Mouse (Mus musculus) stomach, embryonic 14.5 days (tissue): Measurements from ENCODE around the gene Uhrf1. TPM values are rescaled to one million over a fixed set of nuclear protein-coding genes. Genes with fewer than 3 reads are reported as not detected.

ENCODE experiments used
- ATAC-seq: fragments of 200-750 bp; cut with Nextera tagmentation; 2 replicates; pipeline ENCODE4 v1.8.0; 2017; ENCODE audit warnings: low read depth, moderate TSS enrichment; ENCODE audit not compliant: insufficient number of reproducible peaks, insufficient read depth, low FRiP score
- H3K27ac ChIP-seq: fragments of 300-500 bp; sonication (generic); 2 replicates; pipeline ENCODE4 v1.5.1; 2014; ENCODE audit warnings: mild to moderate bottlenecking, low read length, moderate library complexity, mixed read lengths
- H3K27me3 ChIP-seq: fragments of 300-500 bp; sonication (generic); 2 replicates; pipeline ENCODE4 v1.6.1; 2014; ENCODE audit warnings: low read length, control low read depth, mixed read lengths; ENCODE audit not compliant: control insufficient read depth, insufficient read depth
- H3K36me3 ChIP-seq: fragments of 300-500 bp; sonication (generic); 2 replicates; pipeline ENCODE4 v1.6.1; 2014; ENCODE audit warnings: mild to moderate bottlenecking, control low read depth, low read length, moderate library complexity, mixed read lengths; ENCODE audit not compliant: control insufficient read depth, insufficient read depth
- H3K4me1 ChIP-seq: fragments of 300-500 bp; sonication (generic); 2 replicates; pipeline ENCODE4 v1.6.1; 2014; ENCODE audit warnings: low read length, control low read depth, mixed read lengths; ENCODE audit not compliant: control insufficient read depth, insufficient read depth
- H3K4me2 ChIP-seq: fragments of 300-500 bp; sonication (generic); replicated peaks from 2 replicates; pipeline ENCODE4 v1.6.1; 2014; ENCODE audit warnings: low read depth, low read length, control low read depth
- H3K4me3 ChIP-seq: fragments of 300-500 bp; sonication (generic); 2 replicates; pipeline ENCODE4 v1.5.1; 2014; ENCODE audit warnings: low read depth, low read length, control low read depth
- H3K9ac ChIP-seq: fragments of 300-500 bp; sonication (generic); replicated peaks from 2 replicates; pipeline ENCODE4 v1.6.1; 2014; ENCODE audit warnings: low read depth, mild to moderate bottlenecking, control low read depth, low read length, moderate library complexity, mixed read lengths
- H3K9me3 ChIP-seq: fragments of 300-500 bp; sonication (generic); 2 replicates; pipeline ENCODE4 v1.6.1; 2016; ENCODE audit warnings: low read depth, low read length, control low read depth; ENCODE audit not compliant: control insufficient read depth
- WGBS: fragments of 180-500 bp; shearing (Covaris S2); extraction: QIAGEN DNeasy Blood & Tissue Kit; methylation state at CpG from one replicate; pipeline ENCODE4 v1.1.7; 2014; 5-methylcytosine and 5-hydroxymethylcytosine counted together
- polyA plus RNA-seq: library from polyadenylated mRNA; unstranded; fragments of >200 nt; fragmentation: Nextera tagmentation; extraction: Ambion mirVana; gene quantifications from 2 replicates; pipeline ENCODE4 v1.2.1, GENCODE M21; 2014

Uhrf1 gene
- polyA plus RNA-seq, 1 experiment from 2014 or later = 85.2 TPM

DNA sequence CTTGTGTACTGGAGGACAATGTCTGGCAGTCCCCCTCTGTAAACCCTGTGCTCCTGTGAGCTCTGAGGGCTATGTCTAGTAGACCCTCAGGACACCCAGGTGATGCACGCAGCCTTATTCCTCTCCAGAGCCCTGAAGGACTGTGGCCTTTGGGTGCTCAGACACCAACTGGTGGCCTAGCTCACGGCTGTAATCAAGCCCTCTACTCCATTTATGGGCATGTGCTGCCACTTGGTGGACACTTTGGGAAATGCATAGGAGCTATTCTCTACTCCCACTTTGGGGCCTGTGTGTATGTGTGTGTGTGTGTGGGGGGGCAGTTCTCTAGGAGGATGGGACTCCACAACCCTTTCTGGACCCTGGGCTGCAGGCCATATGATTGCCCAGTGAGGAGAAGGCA is 47.6 kb downstream of the Uhrf1 start:
- Histone ChIP-seq H3K27me3 (no peaks in the 10 kb centered on the region), H3K9me3 (no peaks in the 10 kb centered on the region), H3K4me2 (no peak overlapping the region), H3K36me3 (peaks cover 29% of the 10 kb centered on the region), H3K9ac (no peak overlapping the region), H3K4me1 (no peaks in the 10 kb centered on the region), H3K27ac (no peak overlapping the region), H3K4me3 (no peak overlapping the region)
- peak; percentile 61; the same call in 1 of the 2 replicates for ATAC-seq
- 35% methylated on average over 2 of the region's 2 CpGs for WGBS

DNA sequence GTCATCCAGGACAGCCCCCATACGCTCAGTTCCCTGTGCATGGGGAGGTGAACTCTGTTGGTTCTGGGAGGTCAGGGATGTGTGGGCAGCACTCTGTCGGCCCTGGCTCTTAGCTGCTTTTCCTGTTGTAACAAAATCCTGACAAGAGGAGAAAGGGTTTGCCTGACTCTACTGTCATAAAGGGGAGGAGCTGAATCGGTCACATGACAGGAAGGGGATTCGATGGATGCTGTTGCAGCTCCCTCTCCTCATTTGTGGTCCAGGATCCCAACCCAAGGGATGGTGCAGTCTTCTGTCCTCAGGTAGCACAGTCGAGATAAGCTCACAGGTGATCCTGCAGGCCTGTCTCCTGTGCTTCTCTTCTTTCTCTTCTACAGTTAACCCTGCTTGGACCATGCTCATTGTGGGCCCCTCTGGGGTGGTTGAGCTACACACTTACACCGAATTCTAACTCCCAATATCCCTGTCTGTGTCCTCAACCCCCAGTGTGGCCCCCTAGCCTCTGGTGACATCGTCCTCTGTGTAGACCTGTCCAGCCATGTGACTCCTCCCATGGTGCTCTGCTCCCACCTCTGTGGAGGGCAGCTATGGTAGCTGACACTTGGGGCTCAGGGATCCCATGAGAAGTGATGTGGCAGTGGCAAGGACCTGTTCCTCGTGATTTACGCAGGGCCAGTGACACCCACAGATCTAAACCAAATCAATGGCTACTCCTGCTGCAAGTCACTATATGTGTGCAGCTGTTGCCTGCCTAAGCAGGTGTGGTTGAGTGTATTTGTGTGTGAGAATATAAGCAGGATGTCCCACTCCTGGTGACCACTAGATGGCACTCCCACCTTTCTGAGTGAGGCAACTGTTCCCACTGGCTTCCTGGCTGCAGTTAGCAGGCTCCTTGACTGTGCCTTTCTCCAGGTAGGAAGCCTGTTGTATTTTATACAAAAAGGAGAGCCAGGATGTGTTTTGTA is 54.1 kb downstream of the Uhrf1 start:
- H3K4me1 ChIP-seq = no peaks in the 10 kb centered on the region
- H3K27ac ChIP-seq = no peak overlapping the region
- H3K36me3 ChIP-seq = peaks cover 53% of the 10 kb centered on the region
- H3K9ac ChIP-seq = no peak overlapping the region
- H3K9me3 ChIP-seq = no peaks in the 10 kb centered on the region
- ATAC-seq = peak; percentile 64; the same call in 1 of the 2 replicates
- no peak overlapping the region for H3K4me3 ChIP-seq
- H3K4me2 ChIP-seq = no peak overlapping the region
- H3K27me3 ChIP-seq = no peaks in the 10 kb centered on the region
- 66% methylated on average over 9 of the region's 9 CpGs for WGBS

DNA sequence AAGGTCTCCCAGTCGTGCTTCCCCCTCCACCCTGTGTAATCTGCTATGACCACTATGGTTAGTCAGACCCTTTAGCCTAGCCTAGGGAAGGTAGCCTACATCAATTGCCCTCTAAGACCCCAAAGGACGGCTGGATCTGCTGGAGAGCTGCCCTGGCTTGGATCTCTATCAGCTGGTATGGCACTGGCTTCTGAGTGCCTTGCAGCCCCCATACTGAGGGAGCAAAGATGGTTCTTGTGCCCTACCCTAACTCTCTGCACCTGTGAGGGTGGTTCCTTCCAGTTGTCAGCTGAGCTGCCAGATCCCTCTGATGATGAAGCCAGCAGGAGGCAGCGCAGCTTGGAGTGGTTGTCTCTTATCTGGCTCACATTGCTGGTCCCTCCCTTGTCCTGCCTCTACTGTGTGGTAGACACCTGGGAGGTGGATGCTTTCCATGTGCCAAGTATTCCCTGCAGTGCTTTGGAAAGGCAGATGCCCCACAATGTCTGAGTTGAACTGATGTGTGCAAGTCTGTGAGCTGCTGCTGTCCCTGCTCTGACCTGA is 56.1 kb downstream of the Uhrf1 start:
- 85% methylated on average over 3 of the region's 3 CpGs for WGBS
- Histone ChIP-seq H3K4me3 (no peak overlapping the region), H3K4me2 (no peak overlapping the region), H3K9ac (no peak overlapping the region), H3K9me3 (no peaks in the 10 kb centered on the region), H3K27me3 (no peaks in the 10 kb centered on the region), H3K4me1 (no peaks in the 10 kb centered on the region), H3K27ac (no peak overlapping the region), H3K36me3 (peaks cover 40% of the 10 kb centered on the region)
- ATAC-seq = no peak

DNA sequence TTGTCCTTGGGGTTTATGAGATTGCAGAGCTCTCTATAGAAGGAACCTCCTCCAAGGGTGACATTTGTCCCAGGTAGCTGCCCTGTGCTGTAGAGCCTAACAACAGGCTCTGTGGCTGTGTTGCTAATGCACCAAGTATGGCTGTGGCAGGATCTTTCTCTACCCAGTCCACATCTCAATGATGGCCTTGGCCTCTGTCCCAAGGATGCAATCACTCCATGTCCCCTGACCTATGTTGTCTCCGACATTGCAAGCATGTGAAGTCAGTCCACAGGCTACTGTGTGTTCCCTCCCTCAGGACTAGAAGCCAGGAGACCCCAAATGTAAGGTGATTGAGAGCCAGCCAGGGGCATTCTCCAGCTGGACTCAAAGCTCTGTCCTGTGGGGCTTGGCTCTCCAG is 56.7 kb downstream of the Uhrf1 start:
- Histone ChIP-seq H3K4me2 (no peak overlapping the region), H3K4me1 (no peaks in the 10 kb centered on the region), H3K36me3 (peaks cover 34% of the 10 kb centered on the region), H3K27ac (no peak overlapping the region), H3K27me3 (no peaks in the 10 kb centered on the region), H3K9ac (no peak overlapping the region), H3K9me3 (no peaks in the 10 kb centered on the region), H3K4me3 (no peak overlapping the region)
- no peak for ATAC-seq
- WGBS = 85% methylated on average over 1 of the region's 1 CpGs

DNA sequence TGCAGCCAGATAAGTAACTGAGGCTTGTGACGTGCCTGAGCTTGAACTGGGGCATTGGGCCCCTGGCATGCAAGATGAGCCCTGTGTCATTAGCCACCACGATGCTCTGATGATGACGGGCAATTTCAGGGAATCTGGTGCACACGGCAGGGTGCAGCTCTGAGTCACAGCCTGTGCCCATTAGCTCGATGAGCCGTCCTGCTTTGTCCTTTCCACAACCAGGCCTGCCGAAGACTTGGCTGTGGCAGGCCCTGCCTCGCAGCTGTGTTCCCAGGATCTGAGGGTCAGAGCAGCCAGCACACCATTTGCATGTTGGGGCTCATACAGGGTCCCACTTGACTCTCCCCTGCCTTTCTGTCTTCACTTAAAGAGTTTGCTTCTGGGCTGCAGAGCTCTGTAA is 57.3 kb downstream of the Uhrf1 start:
- H3K9ac ChIP-seq = no peak overlapping the region
- no peak for ATAC-seq
- H3K9me3 ChIP-seq = no peaks in the 10 kb centered on the region
- no peak overlapping the region for H3K4me2 ChIP-seq
- 75% methylated on average over 8 of the region's 8 CpGs for whole genome bisulfite sequencing
- no peaks in the 10 kb centered on the region for H3K27me3 ChIP-seq
- no peak overlapping the region for H3K4me3 ChIP-seq
- H3K4me1 ChIP-seq = 0 out of 2 replicates have a peak, but pooled peaks cover 3% of the 10 kb centered on the region
- H3K27ac ChIP-seq = no peak overlapping the region
- peaks cover 29% of the 10 kb centered on the region for H3K36me3 ChIP-seq

DNA sequence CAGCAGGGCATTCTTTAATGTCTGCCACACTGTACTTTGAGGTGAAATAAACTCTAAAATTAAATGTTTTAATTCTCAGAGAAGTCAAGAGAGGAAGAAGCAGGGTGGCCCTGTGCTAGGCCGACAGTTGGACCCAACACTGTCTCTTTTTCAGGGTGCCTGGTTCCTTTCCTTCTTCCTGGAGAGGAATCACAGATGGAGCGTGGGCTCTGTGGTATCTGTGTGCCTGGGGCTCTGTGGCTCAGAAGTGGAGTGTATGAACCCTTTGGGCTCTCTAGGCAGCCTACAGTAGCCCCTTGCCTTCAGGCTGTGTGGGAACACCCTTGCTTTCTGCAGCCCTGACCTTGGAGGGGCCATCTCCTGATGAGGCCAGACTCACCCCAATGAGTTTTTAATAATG is 58.4 kb downstream of the Uhrf1 start:
- H3K27ac ChIP-seq = no peak overlapping the region
- H3K36me3 ChIP-seq = peaks cover 18% of the 10 kb centered on the region
- 84% methylated on average over 2 of the region's 2 CpGs for WGBS

DNA sequence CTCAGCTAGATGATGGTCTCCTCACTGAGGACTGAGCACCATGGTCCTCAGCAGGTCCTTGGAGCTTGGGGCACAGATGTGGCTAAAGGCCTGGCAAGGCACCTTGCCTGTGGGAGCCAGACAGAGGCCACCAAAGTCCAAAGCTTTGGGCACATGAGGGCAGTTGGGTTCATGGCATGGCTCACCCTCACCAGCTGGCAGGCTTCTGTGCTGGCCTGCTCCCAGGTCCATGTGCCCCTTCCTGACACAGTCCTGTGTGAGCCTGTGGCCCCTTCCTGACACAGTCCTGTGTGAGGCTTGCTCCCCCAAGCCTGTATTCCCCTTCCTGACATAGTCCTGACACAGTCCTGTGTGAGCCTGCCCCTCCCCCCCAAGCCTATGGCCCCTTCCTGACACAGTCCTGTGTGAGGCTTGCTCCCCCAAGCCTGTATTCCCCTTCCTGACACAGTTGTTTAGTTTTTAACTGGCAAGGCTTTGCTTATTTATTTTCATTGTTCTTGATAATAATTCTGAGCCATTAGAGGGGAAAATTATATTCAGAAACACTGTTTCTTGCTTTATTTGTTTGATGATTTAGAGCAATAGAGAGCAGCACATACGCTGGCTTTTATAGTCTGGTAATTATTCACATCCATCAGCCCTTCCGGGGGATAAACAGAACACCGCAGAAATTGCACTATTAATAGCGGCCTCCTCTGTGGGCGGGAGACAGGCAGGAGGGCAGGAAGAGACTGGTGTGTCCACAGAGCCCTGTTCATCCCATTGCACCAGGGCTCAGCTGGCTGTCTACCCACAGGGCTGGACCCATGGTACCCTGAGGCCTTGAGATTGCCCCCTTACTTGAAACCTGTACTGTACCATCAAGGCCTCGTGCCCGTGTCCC is 62.9 kb downstream of the Uhrf1 start:
- H3K4me1 ChIP-seq = 0 out of 2 replicates have a peak, but pooled peaks cover 8% of the 10 kb centered on the region
- 37% methylated on average over 7 of the region's 7 CpGs for WGBS
- H3K9ac ChIP-seq = no peak overlapping the region
- no peak for ATAC-seq
- H3K9me3 ChIP-seq = no peaks in the 10 kb centered on the region
- no peaks in the 10 kb centered on the region for H3K27me3 ChIP-seq
- no peak overlapping the region for H3K4me3 ChIP-seq
- no peak overlapping the region for H3K27ac ChIP-seq
- H3K4me2 ChIP-seq = no peak overlapping the region
- H3K36me3 ChIP-seq = peaks cover 24% of the 10 kb centered on the region

More for the DNA sequence above, 58.4 kb downstream of the Uhrf1 start:
- no peak overlapping the region for H3K4me2 ChIP-seq
- ATAC-seq = no peak
- H3K4me3 ChIP-seq = no peak overlapping the region
- 0 out of 2 replicates have a peak, but pooled peaks cover 8% of the 10 kb centered on the region for H3K4me1 ChIP-seq
- no peak overlapping the region for H3K9ac ChIP-seq
- H3K27me3 ChIP-seq = no peaks in the 10 kb centered on the region
- H3K9me3 ChIP-seq = no peaks in the 10 kb centered on the region

DNA sequence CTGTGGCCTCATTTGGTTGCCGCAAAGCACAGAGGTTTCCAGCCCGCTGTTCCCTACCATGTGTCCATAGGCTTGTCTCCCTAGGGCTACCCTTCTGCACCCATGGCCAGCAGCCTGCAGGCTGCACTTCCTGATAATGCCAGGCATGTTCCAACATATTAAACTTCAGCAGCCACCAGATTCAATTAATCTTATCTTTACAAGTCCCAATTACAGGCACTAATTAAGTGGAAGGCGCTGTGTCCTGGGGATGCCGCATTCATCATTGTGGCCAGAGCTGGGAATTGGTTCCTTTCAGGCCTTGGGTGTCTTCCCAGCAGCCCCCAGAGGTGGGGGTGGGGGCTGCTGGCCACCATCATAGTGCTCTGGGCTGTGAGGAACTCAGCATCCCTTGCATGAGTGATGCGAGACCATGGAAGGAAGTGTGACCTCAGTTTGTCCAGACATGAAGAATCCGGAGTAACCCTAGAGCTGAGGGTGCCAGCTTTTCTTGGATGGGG is 65.2 kb downstream of the Uhrf1 start:
- H3K27me3 ChIP-seq = no peaks in the 10 kb centered on the region
- H3K9ac ChIP-seq = no peak overlapping the region
- ATAC-seq = no peak
- H3K9me3 ChIP-seq = no peaks in the 10 kb centered on the region
- no peak overlapping the region for H3K4me2 ChIP-seq
- no peak overlapping the region for H3K4me3 ChIP-seq
- peaks cover 32% of the 10 kb centered on the region for H3K36me3 ChIP-seq
- H3K4me1 ChIP-seq = 0 out of 2 replicates have a peak, but pooled peaks cover 8% of the 10 kb centered on the region
- no peak overlapping the region for H3K27ac ChIP-seq
- WGBS = 93% methylated on average over 6 of the region's 6 CpGs
